Mouse (Mus musculus) testis, adult 2 months (tissue): Measurements from ENCODE around the gene Svs5.
"Not testable (repeated sequence)": the region's sequence is repeated elsewhere in the genome, so short reads cannot be mapped to it uniquely, and the experiment has no call there.

Experiments used
- CTCF ChIP-seq: fragments of 200-500 bp; IDR thresholded peaks from 2 replicates; pipeline ENCODE4 v1.5.1; 2012; ENCODE audit warnings: low read depth, mild to moderate bottlenecking, inconsistent platforms, low read length, moderate library complexity; ENCODE audit not compliant: control insufficient read depth, insufficient read depth, insufficient replicate concordance
- POLR2A ChIP-seq: fragments of 200-500 bp; IDR thresholded peaks from 2 replicates; pipeline ENCODE4 v1.6.1; 2012; ENCODE audit warnings: low read depth, mild to moderate bottlenecking, inconsistent platforms, low read length, moderate library complexity; ENCODE audit not compliant: control insufficient read depth

DNA sequence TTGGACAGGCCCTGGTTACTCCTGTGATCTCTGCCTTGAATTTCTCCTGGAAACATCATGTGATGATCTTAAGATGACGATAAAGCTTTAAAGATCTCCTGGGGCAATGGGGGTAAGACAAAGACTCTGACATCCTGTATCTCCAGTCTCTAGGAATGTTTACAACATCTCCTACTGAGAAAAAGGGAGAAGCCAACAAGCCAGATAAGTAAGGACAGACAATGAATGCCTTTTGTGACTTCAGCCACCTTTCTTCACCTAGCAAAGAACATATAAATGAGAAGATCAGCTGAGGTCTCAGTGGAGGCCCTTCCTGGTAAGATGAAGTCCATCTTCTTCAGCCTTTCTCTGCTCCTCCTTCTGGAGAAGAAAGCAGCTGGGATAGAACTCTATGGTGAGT, 43.6 kb upstream of the Svs5 start, which contains the start of gene Svs3a:
- not testable (repeated sequence) for TF ChIP-seq CTCF, POLR2A
